Mouse (Mus musculus) lung, postnatal 14 days (tissue): ENCODE data around the gene Tst.

Experiments
- DNase-seq: peaks from one replicate; pipeline ENCODE4 v3.0.0; 2021

The Tst gene

DNA sequence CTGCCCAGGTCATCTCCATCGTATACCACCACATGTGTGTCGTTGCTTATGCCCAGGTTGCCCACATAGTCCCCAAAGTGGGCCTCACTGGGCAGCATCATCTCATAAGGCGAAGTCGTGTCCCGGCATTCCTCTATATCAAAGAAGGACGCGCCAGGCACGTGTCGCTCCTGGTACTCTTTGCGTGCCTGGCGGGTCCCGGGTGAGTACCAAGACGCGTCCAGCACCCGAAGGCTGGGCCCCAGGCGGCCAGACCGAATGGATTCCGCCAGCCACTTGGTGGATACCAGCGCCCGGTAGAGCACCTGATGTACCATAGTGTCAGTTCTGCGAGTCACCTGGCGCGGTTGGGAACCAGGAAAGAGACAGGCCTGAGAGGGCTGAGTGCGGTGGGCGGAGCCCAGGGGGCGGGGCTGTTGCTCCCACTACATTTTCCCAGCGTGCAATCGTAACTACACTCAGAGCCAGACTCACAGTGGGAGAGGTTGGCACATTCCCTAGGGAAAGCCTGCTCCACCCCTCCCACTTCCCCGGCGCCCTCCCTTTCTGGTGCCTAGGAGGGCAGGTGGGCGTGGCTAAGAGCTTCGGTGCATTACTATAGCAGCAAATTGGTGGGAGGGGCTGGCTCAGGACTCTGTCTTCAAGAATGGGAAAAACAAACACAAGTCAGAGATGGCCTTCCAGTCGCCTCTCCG is at the start of gene Tst:
Gene Tst (minus strand): TSS at position 391 of the 695 bp plus-strand sequence.
- peak; percentile 94 for DNase-seq

DNA sequence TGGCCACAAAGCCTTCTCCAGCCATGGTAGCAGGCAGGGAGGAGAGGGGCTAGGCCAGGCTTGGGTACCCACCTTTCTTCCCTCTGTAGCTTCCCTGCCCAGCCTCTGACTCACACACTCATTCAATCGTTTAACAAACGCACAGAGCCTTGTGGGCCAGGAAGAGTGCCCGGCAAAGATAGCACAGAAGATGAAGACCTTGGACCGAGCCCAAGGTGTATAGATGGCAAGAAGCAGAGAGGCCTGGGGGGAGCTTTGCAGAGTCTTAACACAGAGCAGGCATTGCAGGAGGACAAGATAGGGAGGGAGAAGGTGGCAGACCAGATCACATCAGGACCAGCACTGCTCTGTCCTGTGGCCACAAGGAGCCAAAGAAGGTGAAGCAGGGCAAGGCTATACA is 49.5 kb upstream of the Tst start:
- no peak for DNase-seq

DNA sequence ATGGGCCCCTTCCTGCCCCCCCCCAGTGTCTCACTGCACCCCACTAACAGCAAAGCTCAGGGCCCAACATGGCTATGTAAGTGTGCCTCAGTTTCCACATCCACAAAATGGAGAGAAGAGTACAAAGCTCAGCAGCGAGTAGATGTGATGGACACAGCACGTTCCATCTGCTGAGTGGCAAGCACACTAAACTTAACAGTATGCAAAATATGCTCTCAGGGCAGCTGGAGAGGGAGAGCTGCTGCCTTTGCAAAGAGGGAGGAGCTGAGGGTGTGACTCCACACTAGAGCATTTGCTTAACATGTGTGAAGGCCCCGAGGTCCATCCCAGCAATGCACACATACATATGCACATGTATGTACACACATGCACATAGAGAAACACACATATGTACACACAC is 47.2 kb upstream of the Tst start:
- no peak for DNase-seq

- no peak for DNase-seq
These were observed 45.5 kb upstream of the Tst start for GRCm38 (mm10) chr15:78451201-78451600.

GRCm38 (mm10) chr15:78450419-78450768 is 44.7 kb upstream of the Tst start:
- DNase-seq = no peak

DNA sequence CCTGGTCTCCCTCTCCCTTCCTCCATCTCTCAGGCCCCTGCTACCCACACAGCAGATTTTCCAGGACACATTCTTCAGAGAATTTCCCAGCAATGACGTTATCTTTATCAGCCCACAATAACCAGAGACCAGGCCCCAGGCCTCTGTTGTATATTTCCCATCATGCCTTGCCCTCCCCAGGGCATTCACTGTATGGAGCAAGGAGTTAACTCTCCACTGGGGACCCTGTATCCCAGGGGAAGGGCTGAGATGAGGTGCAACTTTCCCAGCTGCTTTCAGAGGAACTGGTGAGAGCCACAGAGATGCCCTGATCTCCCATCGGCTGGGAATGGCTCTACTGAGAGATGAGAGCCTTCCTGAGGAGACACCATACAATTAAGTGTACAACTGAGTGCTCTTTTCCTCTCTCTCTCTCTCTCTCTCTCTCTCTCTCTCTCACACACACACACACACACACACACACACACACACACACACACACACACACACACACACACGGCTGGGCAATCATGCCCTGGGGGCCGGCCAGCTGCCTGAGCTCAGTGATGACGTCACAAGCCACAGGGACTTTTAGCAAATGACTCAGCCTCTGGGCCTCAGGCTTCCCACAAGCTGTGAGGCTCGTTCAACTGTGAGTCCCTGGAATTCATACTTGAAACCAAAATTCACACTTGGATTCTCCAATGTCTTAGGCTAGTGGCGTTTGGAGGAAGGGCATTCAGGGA is 44.1 kb upstream of the Tst start:
- DNase-seq = peak; percentile 50

GRCm38 (mm10) chr15:78449131-78449530 is 43.4 kb upstream of the Tst start:
- DNase-seq = no peak

GRCm38 (mm10) chr15:78447746-78448535 is 42.2 kb upstream of the Tst start:
- peak; percentile 99 for DNase-seq

DNA sequence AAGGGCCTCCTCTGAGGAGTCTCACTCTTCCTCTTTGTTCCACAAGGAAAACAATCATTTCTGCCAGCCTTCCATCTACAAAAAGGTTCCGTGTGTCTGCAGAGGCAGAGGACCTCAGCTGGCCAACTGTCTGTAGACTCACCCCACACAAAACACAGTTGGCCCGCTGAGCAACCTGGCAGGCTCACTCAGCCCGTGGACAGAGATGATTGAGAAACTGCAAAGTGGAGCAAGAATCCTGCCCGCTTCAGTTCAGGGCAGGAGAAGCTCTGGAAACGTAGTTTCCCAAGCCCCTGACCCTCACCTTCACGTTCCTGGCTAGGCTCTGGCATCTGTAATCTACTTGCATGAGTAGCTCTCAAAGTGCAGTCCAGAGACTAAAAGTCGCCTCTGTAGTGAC is 41.4 kb upstream of the Tst start:
- peak; percentile 19 for DNase-seq

DNA sequence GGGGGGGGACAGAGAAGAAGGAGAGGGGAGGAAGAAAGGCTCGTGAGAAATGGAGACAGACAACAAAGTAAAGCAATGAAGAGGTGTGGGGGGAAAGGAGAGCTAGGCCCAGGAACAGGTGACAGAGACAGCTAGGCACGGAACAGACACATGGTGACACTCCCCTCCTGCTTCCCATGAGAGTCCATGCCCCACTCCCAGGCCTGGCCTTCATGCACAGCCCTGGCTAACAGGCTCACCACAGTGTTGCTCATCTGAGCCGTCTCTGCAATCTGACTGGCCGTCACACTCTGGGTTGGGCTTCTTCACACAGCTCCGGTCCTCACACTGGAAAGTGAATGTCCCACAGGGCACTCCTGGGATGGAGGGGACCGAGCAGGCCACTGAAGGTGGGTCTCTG is 38.1 kb upstream of the Tst start:
- DNase-seq = no peak

DNA sequence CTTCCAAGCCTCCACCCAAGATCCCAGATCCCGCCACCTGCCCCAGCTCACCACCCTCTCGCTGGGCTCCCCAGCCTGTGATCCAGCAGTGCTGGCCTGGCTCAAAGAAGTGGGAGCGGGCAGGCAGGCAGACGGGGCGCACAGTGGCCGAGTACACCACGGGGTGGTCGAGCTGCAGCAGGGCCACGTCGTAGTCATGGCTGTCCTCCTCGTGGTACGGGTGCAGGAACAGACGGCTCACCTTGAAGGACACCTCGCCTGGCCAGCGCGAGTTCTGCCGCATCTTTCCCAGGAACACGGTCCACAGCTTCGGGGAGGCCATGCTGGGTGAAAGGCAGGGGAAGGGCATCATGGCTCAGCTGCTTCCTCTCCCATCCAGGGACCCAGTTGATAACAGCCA is 36.5 kb upstream of the Tst start:
- no peak for DNase-seq

DNA sequence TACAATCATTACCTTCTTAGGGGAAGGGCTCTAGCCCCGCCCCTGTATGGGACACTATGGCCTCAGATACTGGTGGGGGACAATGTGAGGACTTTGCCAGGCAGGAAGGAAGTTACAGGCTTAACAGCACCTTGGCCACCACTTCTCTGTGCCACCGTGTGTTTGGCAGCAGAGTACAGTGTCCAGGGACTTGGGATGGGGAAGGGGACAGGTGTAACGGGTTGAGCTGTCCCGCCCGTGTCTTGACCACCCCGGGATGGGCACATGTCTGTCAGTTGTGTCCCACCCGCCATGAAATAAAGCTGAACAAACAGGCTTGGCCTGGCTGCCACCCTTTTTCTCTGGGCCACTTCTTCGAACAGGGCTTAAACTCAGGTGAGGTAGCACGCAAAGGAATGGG is 33.3 kb upstream of the Tst start:
- no peak for DNase-seq

DNA sequence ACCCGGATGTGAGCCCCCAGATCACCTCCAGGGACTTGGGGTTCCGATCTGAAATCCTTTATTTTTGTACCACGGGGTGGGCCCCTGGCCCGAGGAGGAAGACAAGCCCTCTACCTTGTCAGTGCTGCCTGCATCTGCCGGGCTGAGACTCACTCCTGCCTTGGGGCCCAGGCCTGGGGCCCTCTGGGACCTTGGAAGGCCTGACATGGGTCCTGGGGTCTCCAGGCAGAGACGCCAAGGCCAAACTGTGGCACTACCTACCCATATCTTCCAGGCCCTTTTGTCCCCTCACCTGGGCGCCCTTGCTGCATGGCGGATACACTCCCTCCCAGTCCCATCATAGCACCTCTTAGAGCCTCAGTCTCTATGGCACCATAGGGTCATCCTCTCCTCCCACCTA is 32.8 kb upstream of the Tst start:
- no peak for DNase-seq

GRCm38 (mm10) chr15:78438018-78438394 is 32.3 kb upstream of the Tst start:
- DNase-seq = no peak

DNA sequence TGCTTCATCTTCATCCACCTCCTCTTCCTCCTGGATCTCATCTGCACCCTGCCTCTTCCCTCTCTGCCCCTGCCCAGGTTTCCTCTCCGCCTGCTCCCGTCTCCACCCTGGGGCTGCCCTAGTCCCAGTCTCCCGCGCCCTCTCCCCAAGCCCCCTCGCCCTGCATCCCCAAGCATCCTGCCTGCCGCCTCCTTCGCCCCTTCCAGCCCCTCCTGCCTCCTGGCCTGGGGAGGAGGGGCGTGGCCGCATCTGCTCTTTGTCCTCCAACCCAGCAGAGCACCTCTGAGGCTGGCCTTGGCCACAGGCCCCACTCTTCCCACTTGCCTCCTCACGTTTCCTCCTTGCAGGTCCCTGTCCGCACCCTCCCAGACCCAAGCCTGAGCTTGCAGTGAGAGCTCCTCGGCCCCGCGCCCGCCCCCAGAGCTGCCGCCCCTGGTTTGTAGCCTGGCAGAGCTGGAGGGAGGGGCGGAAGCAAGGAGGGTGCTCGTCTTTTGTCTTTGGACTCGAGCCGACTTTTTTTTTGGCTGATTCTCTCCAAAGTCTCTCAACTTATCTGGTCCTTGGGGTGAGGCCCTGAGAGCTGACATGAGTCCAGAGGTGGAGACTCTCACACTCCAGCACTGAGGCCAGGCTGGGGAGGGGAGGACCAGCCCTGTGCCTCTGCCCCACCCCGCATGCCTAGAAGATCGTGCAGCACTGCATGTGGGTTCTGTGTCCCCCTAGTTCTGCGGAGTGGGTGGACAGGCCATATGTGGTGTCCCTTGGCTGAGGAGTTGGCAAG is 31.7 kb upstream of the Tst start:
- peak; percentile 43 for DNase-seq

- DNase-seq = peak; percentile 83
These were observed 30.9 kb upstream of the Tst start for GRCm38 (mm10) chr15:78436380-78437192.

DNA sequence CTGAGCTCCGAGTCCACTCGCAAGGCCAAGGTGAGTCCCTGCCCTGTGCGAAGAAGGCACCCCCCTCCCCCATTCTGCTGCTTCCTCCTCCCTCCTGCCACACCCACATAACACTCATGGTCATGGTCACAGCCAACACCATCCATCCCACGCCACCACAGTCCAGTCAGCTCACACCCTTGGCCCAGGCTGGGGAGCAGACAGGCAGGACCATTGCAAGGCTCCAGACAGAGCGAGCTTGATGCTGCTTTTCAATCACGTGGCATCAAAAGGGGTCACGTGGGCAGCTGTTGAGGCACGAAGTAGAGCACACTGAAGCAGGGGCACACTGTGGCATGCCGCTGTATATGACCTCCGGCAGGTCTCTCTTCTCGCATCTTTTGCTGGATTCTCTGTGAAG is 30.0 kb upstream of the Tst start:
- no peak for DNase-seq

GRCm38 (mm10) chr15:78434896-78435520 is 29.3 kb upstream of the Tst start:
- DNase-seq = peak; percentile 61

GRCm38 (mm10) chr15:78431541-78432121 is 25.9 kb upstream of the Tst start:
- no peak for DNase-seq

- DNase-seq = no peak
These were observed 25.2 kb upstream of the Tst start for GRCm38 (mm10) chr15:78430874-78431273.

- DNase-seq = no peak
These were observed 24.3 kb upstream of the Tst start for GRCm38 (mm10) chr15:78429871-78430622.
